ENCODE assay signal across 8 mouse cellular contexts in genomic region chr2:137977767-137978166, GRCm38 (mm10).
A peak's percentile ranks its signal among the peaks of the same experiment; 100 is the strongest.
DNase-seq lines count a peak whose midpoint lies in the region; ATAC-seq lines count a peak whose summit lies in the region.

No protein-coding gene starts in this region.

- no peaks in the 10 kb centered on the region for H3K27me3 ChIP-seq in forebrain, embryonic 11.5 days (ENCODE audit: control insufficient read depth, insufficient read depth, low read length)
- H3K27me3 ChIP-seq in forebrain, embryonic 10.5 days (ENCODE audit: poor library complexity, severe bottlenecking) = no peaks in the 10 kb centered on the region

- H3K4me2 ChIP-seq in forebrain, embryonic 11.5 days (ENCODE audit: low read depth, low read length, severe bottlenecking) = no peak overlapping the region

- no peaks in the 10 kb centered on the region for H3K36me3 ChIP-seq in forebrain, embryonic 11.5 days (ENCODE audit: control insufficient read depth, insufficient read depth, low read length)
- no peaks in the 10 kb centered on the region for H3K36me3 ChIP-seq in forebrain, embryonic 10.5 days (replicated peaks)

- H3K27ac ChIP-seq in forebrain, embryonic 11.5 days (ENCODE audit: low read depth, low read length) = no peak overlapping the region
- H3K27ac ChIP-seq in forebrain, embryonic 10.5 days = no peak overlapping the region

- 60% methylated on average over 4 of the region's 4 CpGs for WGBS in forebrain, embryonic 11.5 days
- WGBS in forebrain, embryonic 10.5 days = 64% methylated on average over 4 of the region's 4 CpGs

- intact Hi-C loops in gastrocnemius, postnatal 14 days (cut with DNase I; ENCODE audit: low total_unique reads) = no loop called here

- H3K4me3 ChIP-seq in forebrain, embryonic 11.5 days (ENCODE audit: low read depth, low read length) = no peak overlapping the region
- no peak overlapping the region for H3K4me3 ChIP-seq in forebrain, embryonic 10.5 days

- no peak for DNase-seq in forebrain, embryonic 11.5 days (ENCODE audit: low spot score)
- DNase-seq in forebrain, embryonic 10.5 days (ENCODE audit: extremely low spot score, low spot score) = no peak
- peak; percentile 5 for DNase-seq in right cerebral cortex, adult 18-20 months
- no peak for DNase-seq in right cerebral cortex, postnatal 36 days (ENCODE audit: low spot score in 2 of 2)
- DNase-seq in layer of hippocampus, postnatal 10 days (ENCODE audit: low spot score in 2 of 2) = peak; percentile 5 to 13
- no peak for DNase-seq in ovary, adult 18-20 months (ENCODE audit: low spot score)
- DNase-seq in natural killer cell, adult 2 months (ENCODE audit: low spot score in 2 of 2) = no peak
- no peak for DNase-seq in gastrocnemius, postnatal 14 days

- H3K4me1 ChIP-seq in forebrain, embryonic 11.5 days (replicated peaks; ENCODE audit: control insufficient read depth, insufficient read depth, low read length) = no peaks in the 10 kb centered on the region
- H3K4me1 ChIP-seq in forebrain, embryonic 10.5 days = peaks cover 4% of the 10 kb centered on the region; the same call in 1 of the 2 replicates

- H3K9ac ChIP-seq in forebrain, embryonic 11.5 days (ENCODE audit: low read length) = no peak overlapping the region

- H3K9me3 ChIP-seq in forebrain, embryonic 11.5 days (ENCODE audit: control insufficient read depth, low read length) = no peaks in the 10 kb centered on the region
- H3K9me3 ChIP-seq in forebrain, embryonic 10.5 days = no peaks in the 10 kb centered on the region

- ATAC-seq in forebrain, embryonic 11.5 days (replicated peaks; ENCODE audit: low FRiP score) = peak; percentile 68

Comparison
In these comparisons a context has a peak if more than half of its experiments do, and no peak if none do; other contexts are left out.
1. DNase-seq: peak in right cerebral cortex, adult 18-20 months (single experiment) and layer of hippocampus, postnatal 10 days (2 of 2); none in forebrain, embryonic 11.5 days (single experiment), forebrain, embryonic 10.5 days (single experiment), right cerebral cortex, postnatal 36 days (0 of 2), ovary, adult 18-20 months (single experiment), natural killer cell, adult 2 months (0 of 2) and gastrocnemius, postnatal 14 days (single experiment).